Mouse (Mus musculus) NIH3T3 (cell line): ENCODE data around the gene Aldh1a3.

ENCODE experiments used
- DNase-seq: peaks from one replicate; pipeline ENCODE4 v3.0.0-alpha.2; 2012; ENCODE audit warnings: low read depth

Gene Aldh1a3

GRCm38 (mm10) chr7:66427437-66428161, at the start of gene Aldh1a3:
Gene Aldh1a3 (minus strand): TSS chr7:66427517.
- DNase-seq, result no peak

- no peak for DNase-seq
Observed at GRCm38 (mm10) chr7:66476289-66476688, 49.0 kb upstream of the Aldh1a3 start.

- no peak for DNase-seq
Observed at GRCm38 (mm10) chr7:66471641-66472216, 44.4 kb upstream of the Aldh1a3 start.

- DNase-seq, result no peak
Observed at GRCm38 (mm10) chr7:66466641-66467040, 39.3 kb upstream of the Aldh1a3 start.

- DNase-seq, result no peak
Observed at GRCm38 (mm10) chr7:66465241-66465640, 37.9 kb upstream of the Aldh1a3 start.

GRCm38 (mm10) chr7:66463081-66463480, 35.8 kb upstream of the Aldh1a3 start:
- DNase-seq, result no peak

- DNase-seq, result no peak
Observed at GRCm38 (mm10) chr7:66451622-66452295, 24.4 kb upstream of the Aldh1a3 start.

GRCm38 (mm10) chr7:66449971-66450752, 22.8 kb upstream of the Aldh1a3 start:
- DNase-seq, result peak; percentile 86

GRCm38 (mm10) chr7:66448786-66449540, 21.6 kb upstream of the Aldh1a3 start:
- DNase-seq, result no peak

GRCm38 (mm10) chr7:66448304-66448703, 21.0 kb upstream of the Aldh1a3 start:
- DNase-seq, result no peak

GRCm38 (mm10) chr7:66446860-66447259, 19.5 kb upstream of the Aldh1a3 start:
- DNase-seq, result no peak

- no peak for DNase-seq
Observed at GRCm38 (mm10) chr7:66445117-66445905, 18.0 kb upstream of the Aldh1a3 start.

- DNase-seq, result peak; percentile 30
Observed at GRCm38 (mm10) chr7:66444706-66445105, 17.4 kb upstream of the Aldh1a3 start.

GRCm38 (mm10) chr7:66442501-66443369, 15.4 kb upstream of the Aldh1a3 start:
- peak; percentile 35 for DNase-seq

- no peak for DNase-seq
Observed at GRCm38 (mm10) chr7:66438787-66439669, 11.7 kb upstream of the Aldh1a3 start.

GRCm38 (mm10) chr7:66434453-66434935, 7.2 kb upstream of the Aldh1a3 start:
- peak; percentile 80 for DNase-seq

- DNase-seq, result no peak
Observed at GRCm38 (mm10) chr7:66427053-66427436, 272 bp downstream of the Aldh1a3 start.

- DNase-seq, result no peak
Observed at GRCm38 (mm10) chr7:66421903-66422302, 5.4 kb downstream of the Aldh1a3 start.

- no peak for DNase-seq
Observed at GRCm38 (mm10) chr7:66418981-66419380, 8.3 kb downstream of the Aldh1a3 start.
